Mouse (Mus musculus): Measurements from ENCODE around the gene Stxbp1.

GRCm38 (mm10) chr2:32884745-32885144, 37.7 kb upstream of the Stxbp1 start:
- TF ChIP-seq POLR2A (IDR thresholded peaks at IDR 0.05; ENCODE audit: extremely low read depth, insufficient read depth, low read length): no peak
- TF ChIP-seq CTCF (IDR thresholded peaks at IDR 0.05; ENCODE audit: extremely low read depth, insufficient read depth, low read length): no peak
